Mouse (Mus musculus): ENCODE measurements around the gene Treml4.

GRCm38 (mm10) chr17:48299756-48300155 lies 35.7 kb downstream of the Treml4 start:
- TF ChIP-seq POLR2A (IDR thresholded peaks at IDR 0.05; ENCODE audit: control insufficient read depth, low read depth, low read length) (no peak), CTCF (IDR thresholded peaks at IDR 0.05; ENCODE audit: control insufficient read depth, insufficient read depth, insufficient replicate concordance, low read depth, low read length) (no peak)
